Comparison of ENCODE assay signal across 22 mouse cellular contexts in the genomic region with DNA sequence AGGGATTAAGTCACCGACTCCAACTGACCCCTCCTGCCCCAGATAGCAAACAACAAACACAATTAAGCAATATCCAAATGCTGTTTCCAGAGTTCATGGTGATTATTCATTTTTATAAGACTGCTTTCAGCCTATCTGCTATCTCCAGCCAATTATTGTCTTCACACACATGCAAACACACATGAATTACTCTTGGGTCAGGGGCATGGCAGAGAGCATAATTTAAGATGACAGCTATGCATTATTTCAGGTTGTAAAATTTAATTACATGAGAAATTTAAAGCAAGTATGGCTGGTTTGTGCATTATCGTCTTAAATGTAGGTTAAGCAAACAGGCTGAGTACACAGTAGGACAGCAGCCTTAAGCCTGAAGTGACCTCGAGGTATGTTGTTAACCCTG.
DNase-seq lines count a peak whose midpoint lies in the region; ATAC-seq and TF ChIP-seq lines count a peak whose summit lies in the region.
"Had no signal": no experiment of that assay in that cellular context is flagged by ENCODE, and none has a peak within 500 bp of the region (broad histone marks: within the 10 kb centered on the region; RNA-seq: fewer than 3 reads in every experiment).

No protein-coding gene starts in this region.

- peak; percentile 67 for ATAC-seq in kidney, embryonic 15.5 days (replicated peaks; ENCODE audit: low FRiP score)
- no peak for ATAC-seq in kidney, postnatal 0 days (replicated peaks; ENCODE audit: low FRiP score, low read depth)
- ATAC-seq: forebrain, embryonic 14.5 days had no signal

- H3K27ac ChIP-seq in kidney, embryonic 15.5 days = no peak overlapping the region
- no peak overlapping the region for H3K27ac ChIP-seq in kidney, postnatal 0 days
- H3K27ac ChIP-seq: embryonic facial prominence, embryonic 13.5 days; embryonic facial prominence, embryonic 15.5 days; forebrain, embryonic 10.5 days; forebrain, embryonic 12.5 days had no signal

- no peak overlapping the region for H3K4me3 ChIP-seq in kidney, embryonic 15.5 days (replicated peaks)
- no peak overlapping the region for H3K4me3 ChIP-seq in kidney, postnatal 0 days (replicated peaks; ENCODE audit: low read depth, low read length)
- H3K4me3 ChIP-seq: embryonic facial prominence, embryonic 13.5 days; embryonic facial prominence, embryonic 15.5 days; erythroblast, embryonic 14.5 days; forebrain, embryonic 10.5 days; forebrain, embryonic 12.5 days had no signal

- H3K9me3 ChIP-seq in kidney, embryonic 15.5 days (replicated peaks) = no peaks in the 10 kb centered on the region
- H3K9me3 ChIP-seq in kidney, postnatal 0 days (replicated peaks; ENCODE audit: low read length) = no peaks in the 10 kb centered on the region
- H3K9me3 ChIP-seq: embryonic facial prominence, embryonic 13.5 days; embryonic facial prominence, embryonic 15.5 days; forebrain, embryonic 10.5 days; forebrain, embryonic 12.5 days had no signal

- H3K27me3 ChIP-seq in kidney, embryonic 15.5 days = peaks cover 3% of the 10 kb centered on the region; the same call in 1 of the 2 replicates
- H3K27me3 ChIP-seq in kidney, postnatal 0 days (ENCODE audit: insufficient read depth, low read length) = no peaks in the 10 kb centered on the region
- H3K27me3 ChIP-seq: embryonic facial prominence, embryonic 13.5 days; embryonic facial prominence, embryonic 15.5 days; forebrain, embryonic 12.5 days had no signal

- no peaks in the 10 kb centered on the region for H3K36me3 ChIP-seq in kidney, embryonic 15.5 days
- no peaks in the 10 kb centered on the region for H3K36me3 ChIP-seq in kidney, postnatal 0 days (ENCODE audit: insufficient read depth, low read length)
- H3K36me3 ChIP-seq: embryonic facial prominence, embryonic 13.5 days; embryonic facial prominence, embryonic 15.5 days; forebrain, embryonic 10.5 days; forebrain, embryonic 12.5 days had no signal

- no peak overlapping the region for H3K4me2 ChIP-seq in kidney, embryonic 15.5 days
- no peak overlapping the region for H3K4me2 ChIP-seq in kidney, postnatal 0 days (ENCODE audit: low read length)
- H3K4me2 ChIP-seq: embryonic facial prominence, embryonic 13.5 days; embryonic facial prominence, embryonic 15.5 days; forebrain, embryonic 12.5 days had no signal

- DNase-seq in kidney, postnatal 14 days = no peak
- peak; percentile 68 for DNase-seq in kidney, postnatal 0 days (ENCODE audit: low spot score)
- no peak for DNase-seq in kidney, postnatal 25 days
- DNase-seq in retina, postnatal 1 day = peak; percentile 60
- no peak for DNase-seq in ovary, postnatal 14 days (ENCODE audit: low spot score)
- DNase-seq: adrenal gland, adult 2 months; adrenal gland, postnatal 10 days; adrenal gland, postnatal 25 days; cerebellum, adult 11 months; cerebellum, adult 18-20 months; cerebellum, adult 8-10 months; cerebellum, adult 9-11 months; cerebellum, postnatal 14 days; cerebellum, postnatal 36 days; embryo, embryonic 11 days had no signal

- no peak for TF ChIP-seq CTCF in kidney, postnatal 0 days (IDR thresholded peaks at IDR 0.05; ENCODE audit: low read depth)

- H3K4me1 ChIP-seq in kidney, embryonic 15.5 days = peaks cover 15% of the 10 kb centered on the region; the same call in 1 of the 2 replicates
- H3K4me1 ChIP-seq in kidney, postnatal 0 days (replicated peaks; ENCODE audit: insufficient read depth, low read length) = no peaks in the 10 kb centered on the region; the same call in 1 of the 2 replicates
- H3K4me1 ChIP-seq: embryonic facial prominence, embryonic 15.5 days; forebrain, embryonic 10.5 days; forebrain, embryonic 12.5 days had no signal

- H3K9ac ChIP-seq in kidney, embryonic 15.5 days = no peak overlapping the region
- no peak overlapping the region for H3K9ac ChIP-seq in kidney, postnatal 0 days (ENCODE audit: low read depth, low read length)
- H3K9ac ChIP-seq: embryonic facial prominence, embryonic 13.5 days; embryonic facial prominence, embryonic 15.5 days; forebrain, embryonic 12.5 days had no signal

- WGBS in kidney, embryonic 15.5 days = 19% methylated on average over 3 of the region's 3 CpGs
- WGBS in kidney, postnatal 0 days = 32% methylated on average over 3 of the region's 3 CpGs

Comparison
In these comparisons a context has a peak if more than half of its experiments do, and no peak if none do; other contexts are left out.
1. DNase-seq: peak in kidney, postnatal 0 days (single experiment) and retina, postnatal 1 day (single experiment); none in kidney, postnatal 14 days (single experiment), kidney, postnatal 25 days (0 of 2) and ovary, postnatal 14 days (single experiment).